Mouse (Mus musculus): ENCODE data around the gene Rad9b.

Gene Rad9b

GRCm38 (mm10) chr5:122314966-122315667 lies 38.9 kb downstream of the Rad9b start:
- CTCF ChIA-PET = no interaction called here

DNA sequence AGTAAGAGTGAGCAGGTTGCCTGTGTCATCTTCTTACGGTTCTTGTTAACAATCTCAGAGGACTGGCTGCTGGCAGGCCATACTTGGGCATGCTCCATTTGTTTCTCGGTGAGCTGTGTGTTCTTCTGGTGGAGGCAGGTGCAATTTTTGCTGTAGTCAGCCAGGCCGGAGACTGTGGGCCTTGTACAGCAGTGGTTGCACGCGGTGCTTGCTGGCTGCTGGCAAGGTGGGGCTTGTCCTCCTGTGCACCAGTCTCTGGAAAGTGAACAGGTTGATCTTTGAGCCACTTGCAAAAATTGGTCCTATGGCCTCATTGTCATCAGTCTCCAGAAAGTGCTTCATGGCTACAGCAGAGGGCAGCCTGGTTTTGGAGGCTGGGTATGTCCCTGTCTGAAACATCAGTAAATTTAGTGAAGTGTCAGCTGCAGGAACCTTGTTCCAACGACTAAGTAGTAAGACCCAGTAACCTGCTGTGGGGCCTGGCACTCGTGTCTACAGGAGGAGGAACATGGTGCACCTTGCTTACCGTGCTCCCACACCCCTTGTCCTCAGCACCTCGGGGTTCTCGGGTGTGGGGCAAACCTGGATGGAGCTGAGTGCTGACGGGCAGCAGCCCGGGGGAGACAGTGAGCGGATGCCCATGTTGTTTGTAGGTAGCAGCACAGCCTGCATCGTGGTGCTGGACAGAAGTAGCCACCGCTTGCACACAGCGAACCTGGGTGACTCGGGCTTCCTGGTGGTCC lies 40.9 kb downstream of the Rad9b start:
- CTCF ChIA-PET = no interaction called here

- CTCF ChIA-PET = interaction anchor here (0.8 kb wide), 1 partner anchor 12 kb away, joined by 3 read pairs; no protein-coding TSS in a partner anchor
These were observed 41.7 kb downstream of the Rad9b start for GRCm38 (mm10) chr5:122312346-122312745.

- CTCF ChIA-PET = interaction anchor here (0.8 kb wide), 1 partner anchor 11 kb away, joined by 3 read pairs; no protein-coding TSS in a partner anchor
These were observed 42.3 kb downstream of the Rad9b start for GRCm38 (mm10) chr5:122311692-122312091.

GRCm38 (mm10) chr5:122310699-122311098 lies 43.3 kb downstream of the Rad9b start:
- CTCF ChIA-PET = interaction anchor here (0.6 to 2.0 kb wide), 2 partner anchors 25 to 29 kb away, joined by 7 to 20 read pairs; no protein-coding TSS in a partner anchor

DNA sequence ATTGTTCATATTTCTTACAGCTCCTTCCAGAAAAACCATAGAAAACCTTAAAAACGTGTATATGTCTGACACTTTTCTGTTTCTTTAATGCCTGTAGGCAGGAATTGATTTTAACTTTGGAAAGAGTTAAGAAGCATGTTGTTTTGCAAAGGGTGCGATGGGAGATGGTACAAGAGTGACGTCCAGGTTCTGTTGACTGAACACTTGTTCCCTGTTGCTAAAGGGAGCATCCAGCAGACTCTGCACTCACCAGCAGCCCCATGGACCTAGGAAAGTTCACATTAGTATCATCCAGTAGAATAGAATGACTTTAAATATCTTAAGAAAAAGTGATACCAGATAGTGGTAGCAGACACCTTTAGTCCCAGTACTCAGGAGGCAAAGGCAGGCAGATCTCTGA lies 47.5 kb downstream of the Rad9b start:
- CTCF ChIA-PET = no interaction called here

DNA sequence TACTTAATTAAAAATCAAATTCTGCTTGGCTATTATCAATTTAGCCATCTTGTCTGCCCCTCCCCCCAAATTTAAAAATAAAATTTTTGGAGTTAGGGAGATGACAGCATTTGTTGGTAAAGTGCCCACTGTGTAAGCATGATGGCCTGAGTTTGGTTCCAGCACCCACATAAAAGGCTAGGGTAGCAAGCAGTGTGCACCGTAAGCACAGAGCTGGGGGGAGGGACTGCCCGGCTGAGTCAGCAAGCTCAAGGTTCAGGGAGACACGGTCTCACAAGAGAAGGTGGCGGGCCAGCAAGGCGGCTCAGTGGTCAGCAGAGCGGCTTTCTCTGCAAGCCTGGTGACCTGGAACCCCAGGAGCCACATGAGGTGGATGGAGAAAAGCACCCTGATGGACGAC lies 48.6 kb downstream of the Rad9b start:
- CTCF ChIA-PET = interaction anchor here (0.8 kb wide), 1 partner anchor 12 kb away, joined by 4 read pairs; no protein-coding TSS in a partner anchor

DNA sequence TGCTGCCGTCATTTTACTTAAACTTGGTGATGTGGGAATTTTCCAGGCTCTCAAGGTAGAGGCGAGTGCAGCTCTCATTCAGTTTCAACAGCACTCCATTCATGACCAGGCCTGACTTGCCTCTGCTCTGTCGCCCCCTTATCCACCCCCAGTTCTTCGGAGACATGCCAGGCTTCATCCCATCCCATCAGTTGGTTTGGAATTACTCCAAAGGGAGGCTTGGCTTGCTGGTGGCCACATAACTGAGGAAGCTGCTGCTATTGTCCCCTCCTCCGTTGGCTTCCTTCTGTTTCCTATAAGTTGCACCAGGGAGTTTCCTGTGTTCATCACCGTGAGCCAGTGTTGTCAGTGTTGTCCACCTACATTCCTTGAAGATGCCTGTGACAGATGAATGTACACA lies 49.5 kb downstream of the Rad9b start:
- CTCF ChIA-PET = interaction anchor here (0.8 kb wide), 1 partner anchor 11 kb away, joined by 4 read pairs; no protein-coding TSS in a partner anchor

DNA sequence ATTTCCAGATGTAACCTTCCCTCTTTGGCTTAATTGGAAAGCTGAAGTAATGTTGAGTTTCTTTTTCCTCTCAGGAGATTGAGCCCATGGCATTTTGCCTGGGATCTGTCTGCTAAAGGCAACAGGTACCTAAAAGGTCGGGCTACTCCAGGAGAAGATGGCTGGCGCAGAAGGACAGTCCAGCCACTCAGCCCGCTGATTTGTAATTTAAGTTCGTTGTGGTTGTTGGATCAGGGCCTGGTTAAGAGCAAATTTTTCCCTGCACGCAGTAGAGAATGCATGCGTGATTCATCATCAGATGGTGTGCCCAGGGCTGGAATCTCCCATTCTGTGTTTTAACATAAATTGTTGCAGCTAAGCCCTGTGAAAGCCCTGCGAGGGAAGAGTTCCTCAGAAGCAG lies 50.1 kb downstream of the Rad9b start:
- CTCF ChIA-PET = interaction anchor here (0.6 kb wide), 1 partner anchor 28 kb away, joined by 7 read pairs; no protein-coding TSS in a partner anchor

DNA sequence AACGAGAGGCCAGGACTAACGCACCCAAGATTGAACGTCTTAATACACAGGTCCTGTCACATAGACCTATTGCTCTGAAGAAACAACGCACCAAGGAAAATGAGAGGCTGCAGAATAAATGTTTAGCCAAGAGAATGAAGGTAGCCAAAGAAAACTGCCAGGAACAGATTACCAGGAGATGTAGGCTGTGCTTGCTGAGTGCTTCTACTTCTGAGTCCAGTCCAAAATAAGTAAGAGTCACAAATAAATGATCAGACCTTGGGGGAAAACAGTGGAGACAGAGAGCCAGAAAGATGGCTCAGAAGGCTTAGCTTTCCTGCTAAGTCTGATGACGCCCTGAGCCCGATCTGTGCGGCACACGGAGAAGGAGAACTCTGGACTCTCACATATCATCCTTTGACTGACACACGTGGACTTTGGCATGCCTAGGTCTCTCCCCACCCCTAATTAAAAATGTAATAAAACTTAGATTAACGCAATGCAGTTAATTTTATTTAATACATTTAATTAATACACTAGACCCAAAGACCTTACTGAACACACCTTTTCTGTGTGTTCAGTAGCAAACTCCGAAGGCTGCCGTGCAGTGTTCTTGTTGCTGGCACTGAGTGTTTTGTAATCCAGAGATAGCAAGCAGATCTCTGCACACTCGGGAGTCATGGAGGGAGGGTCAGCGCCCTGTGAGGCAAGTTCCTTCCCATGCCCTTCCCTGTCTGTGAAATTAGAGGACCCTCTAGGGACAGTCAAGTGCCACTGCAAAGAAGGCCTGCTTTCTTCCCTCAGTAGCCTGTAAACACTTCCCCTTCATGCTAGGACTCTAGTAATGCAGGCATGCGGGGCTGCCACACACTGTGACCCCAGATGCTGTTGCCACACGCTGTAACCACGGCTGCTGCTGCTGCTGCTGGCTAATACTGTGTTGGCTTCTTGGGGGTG lies 51.0 kb downstream of the Rad9b start:
- CTCF ChIA-PET = no interaction called here

DNA sequence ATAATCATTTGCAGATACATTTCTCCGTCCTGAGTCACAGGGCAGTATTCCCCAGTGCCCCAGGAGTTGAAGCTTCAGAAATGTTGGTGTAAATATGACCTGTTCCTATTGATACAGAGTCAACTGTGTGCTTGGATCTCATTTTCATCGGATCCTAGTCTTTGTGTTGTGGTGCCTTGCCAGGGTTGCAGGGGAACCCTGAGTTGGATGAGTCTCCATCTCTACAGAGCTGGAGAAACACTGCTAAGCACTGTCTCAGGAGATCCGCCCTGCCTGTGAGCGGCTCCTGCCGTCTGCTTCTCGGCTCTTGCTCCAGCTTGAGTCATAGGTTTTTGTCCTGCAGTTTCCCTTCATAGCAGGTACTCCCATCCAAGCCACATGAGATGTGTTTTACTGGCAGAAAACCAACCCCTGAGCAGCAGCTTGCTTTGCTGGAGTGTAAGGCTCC lies 53.9 kb downstream of the Rad9b start:
- CTCF ChIA-PET = interaction anchor here (1.2 kb wide), 1 partner anchor 12 kb away, joined by 3 read pairs; no protein-coding TSS in a partner anchor

GRCm38 (mm10) chr5:122295113-122295935 lies 58.7 kb downstream of the Rad9b start:
- CTCF ChIA-PET = no interaction called here

- CTCF ChIA-PET = no interaction called here
These were observed 59.8 kb downstream of the Rad9b start for GRCm38 (mm10) chr5:122294219-122294735.

GRCm38 (mm10) chr5:122293131-122293530 lies 60.9 kb downstream of the Rad9b start:
- CTCF ChIA-PET = interaction anchor here (1.1 kb wide), 1 partner anchor 12 kb away, joined by 4 read pairs; no protein-coding TSS in a partner anchor

GRCm38 (mm10) chr5:122291553-122292339 lies 62.3 kb downstream of the Rad9b start:
- CTCF ChIA-PET = no interaction called here

DNA sequence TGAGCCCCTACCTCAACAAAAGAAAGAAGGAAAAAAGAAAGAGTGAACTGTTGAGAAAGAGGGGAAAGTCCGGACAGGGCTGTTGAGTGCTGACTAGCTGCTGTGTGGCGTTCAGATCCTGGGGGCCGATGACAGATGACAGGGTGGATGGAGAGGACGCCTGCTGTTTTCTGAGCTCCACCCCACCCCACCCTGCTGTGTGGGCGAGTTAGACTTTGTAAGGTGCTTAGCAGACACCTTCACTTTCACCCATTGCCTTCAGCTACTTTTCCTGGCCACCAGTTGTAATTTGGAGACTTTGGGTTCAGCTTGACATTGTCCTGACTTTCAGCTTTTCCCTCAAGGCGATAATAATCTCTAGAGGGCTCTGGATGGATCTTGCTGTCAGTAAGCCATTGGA lies 62.9 kb downstream of the Rad9b start:
- CTCF ChIA-PET = no interaction called here

DNA sequence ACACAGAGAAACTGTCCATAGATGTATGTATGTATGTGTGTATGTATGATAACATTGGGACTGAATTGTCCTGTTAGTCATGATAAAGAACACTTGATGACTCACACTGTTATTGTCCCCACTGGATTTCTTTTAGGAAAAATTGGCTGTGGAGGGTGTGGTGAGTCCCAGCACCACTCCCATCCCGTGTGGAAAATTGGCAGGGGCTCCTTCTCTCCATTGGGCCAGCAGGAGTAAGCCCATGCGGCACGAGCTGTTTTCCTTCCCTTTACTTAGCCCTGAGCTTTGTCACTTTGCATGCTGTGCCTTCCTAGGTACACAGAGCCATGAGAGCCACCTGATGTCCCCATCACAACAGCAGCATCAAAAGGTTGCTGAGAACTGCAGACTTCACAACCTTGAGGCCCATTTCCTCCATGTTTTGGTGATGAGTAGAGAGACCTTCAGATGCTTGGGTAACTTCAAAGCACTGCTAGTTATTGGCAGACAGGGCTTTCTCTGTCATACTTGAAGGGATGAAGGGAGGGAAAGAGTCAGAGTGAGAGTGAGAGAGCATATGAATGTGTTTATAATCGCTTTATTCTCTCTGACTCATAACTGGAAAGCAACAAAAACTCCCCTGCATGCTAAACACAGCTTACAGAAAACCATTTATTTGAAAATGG lies 65.8 kb downstream of the Rad9b start:
- CTCF ChIA-PET = interaction anchor here (0.6 kb wide), 1 partner anchor 61 kb away, joined by 6 read pairs; no protein-coding TSS in a partner anchor

DNA sequence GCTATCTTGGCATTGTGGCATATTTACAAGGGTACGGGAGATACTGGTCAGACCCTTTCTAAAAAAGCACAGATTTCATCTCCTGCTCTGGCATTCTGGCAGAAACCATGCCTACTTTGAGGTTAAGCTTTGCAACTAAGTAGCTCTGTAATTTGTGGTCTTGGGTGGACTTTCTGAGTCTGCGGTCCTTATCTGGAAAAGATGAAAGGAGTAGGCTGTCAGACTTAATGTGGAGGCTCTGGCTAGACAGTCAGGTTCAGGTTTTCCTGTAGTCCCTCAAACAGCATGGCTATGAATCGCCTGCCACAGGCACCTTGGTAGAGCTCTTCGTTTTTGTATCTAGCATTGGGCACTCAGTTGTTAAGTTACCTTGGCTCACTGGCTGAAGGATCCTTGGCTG lies 67.0 kb downstream of the Rad9b start:
- CTCF ChIA-PET = no interaction called here

- CTCF ChIA-PET = interaction anchor here (0.6 to 1.3 kb wide), 3 partner anchors 13 to 194 kb away, joined by 3 to 7 read pairs (median 6); no protein-coding TSS in a partner anchor
These were observed 67.8 kb downstream of the Rad9b start for GRCm38 (mm10) chr5:122286191-122286590.

Measured in spleen, embryonic (tissue).